Mouse (Mus musculus) thymus, postnatal 0 days (tissue): ENCODE measurements around the gene Zmiz1. TPM values are rescaled to one million over a fixed set of nuclear protein-coding genes. Genes with fewer than 3 reads are reported as not detected.

Experiments used
- DNase-seq: peaks from one replicate; pipeline ENCODE4 v3.0.0-alpha.2; 2015; ENCODE audit warnings: low spot score
- polyA plus RNA-seq: library from polyadenylated mRNA; unstranded; fragments of >200 nt; fragmentation: Nextera tagmentation; extraction: Ambion mirVana; gene quantifications from 2 replicates; pipeline ENCODE4 v1.2.1, GENCODE M21; 2015

Zmiz1 gene
- polyA plus RNA-seq, 1 experiment from 2014 or later, result 26.4 TPM

- no peak for DNase-seq
These were observed 152.2 kb downstream of the Zmiz1 start for GRCm38 (mm10) chr14:25611159-25611697.

DNA sequence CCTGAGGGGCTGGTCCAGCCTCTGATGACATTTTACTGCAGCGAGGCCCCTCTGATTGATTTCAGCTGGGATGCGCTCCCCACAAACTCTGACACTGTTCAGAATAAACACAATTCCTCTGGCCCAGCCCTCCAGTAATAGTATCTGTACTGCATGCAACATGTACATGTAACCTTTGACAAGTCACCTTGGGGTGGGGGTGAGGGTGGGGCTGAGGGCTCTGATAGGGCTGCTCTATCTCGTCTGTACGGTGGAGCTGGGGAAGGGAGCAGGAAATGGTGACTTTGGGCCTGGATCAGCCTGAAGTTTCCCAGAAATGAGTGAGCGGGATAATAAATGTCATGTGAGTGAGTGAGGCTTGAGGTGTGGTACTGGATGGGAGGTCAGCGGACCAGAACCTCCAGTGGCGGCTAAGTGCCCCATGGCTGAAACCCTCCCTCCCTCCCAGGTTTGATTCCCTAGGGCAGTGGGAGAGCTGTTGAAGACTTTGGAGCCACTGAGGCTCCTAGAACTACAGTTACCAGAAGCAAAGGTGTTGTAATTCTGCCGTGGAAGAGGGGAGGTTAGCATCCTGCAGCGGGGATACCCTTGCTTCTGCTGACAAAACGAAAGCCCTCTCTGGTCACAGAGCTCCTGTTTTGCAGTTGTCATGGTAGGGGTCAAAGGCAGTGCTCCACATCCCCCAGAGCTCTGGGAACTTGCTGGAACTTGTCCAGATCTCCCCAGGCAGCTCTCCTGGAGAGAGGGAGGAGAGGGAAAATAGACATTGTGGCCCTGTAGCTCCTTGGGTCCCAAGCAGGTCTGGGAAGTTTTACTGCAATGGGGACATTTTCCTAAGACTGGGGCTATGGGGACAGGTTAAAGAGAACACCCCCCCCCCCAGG is 153.1 kb downstream of the Zmiz1 start:
- no peak for DNase-seq

GRCm38 (mm10) chr14:25613942-25614575 is 155.1 kb downstream of the Zmiz1 start:
- no peak for DNase-seq

- no peak for DNase-seq
These were observed 155.7 kb downstream of the Zmiz1 start for GRCm38 (mm10) chr14:25614684-25615083.

DNA sequence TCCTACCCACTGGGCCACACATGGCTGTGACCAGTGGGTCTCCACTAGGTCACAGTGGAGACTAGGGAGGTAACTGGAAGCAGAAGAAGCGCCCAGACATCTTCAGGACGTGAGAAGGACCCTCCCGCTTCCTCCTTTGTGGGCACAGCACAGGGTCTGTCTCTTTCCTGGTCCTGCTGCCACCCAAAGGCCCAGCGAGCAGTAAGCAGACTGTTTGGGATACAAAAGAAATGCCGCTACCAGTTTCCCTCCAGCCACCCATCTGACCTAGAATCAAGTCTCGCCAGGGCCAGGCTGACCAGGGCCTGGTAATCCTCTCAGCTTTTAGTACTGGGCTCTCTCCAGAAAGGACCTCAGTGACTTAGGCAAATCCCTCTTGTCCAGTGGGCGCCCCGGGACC is 156.6 kb downstream of the Zmiz1 start:
- no peak for DNase-seq

- no peak for DNase-seq
These were observed 157.2 kb downstream of the Zmiz1 start for GRCm38 (mm10) chr14:25616009-25616723.

- DNase-seq, result no peak
These were observed 158.3 kb downstream of the Zmiz1 start for GRCm38 (mm10) chr14:25617264-25617663.

DNA sequence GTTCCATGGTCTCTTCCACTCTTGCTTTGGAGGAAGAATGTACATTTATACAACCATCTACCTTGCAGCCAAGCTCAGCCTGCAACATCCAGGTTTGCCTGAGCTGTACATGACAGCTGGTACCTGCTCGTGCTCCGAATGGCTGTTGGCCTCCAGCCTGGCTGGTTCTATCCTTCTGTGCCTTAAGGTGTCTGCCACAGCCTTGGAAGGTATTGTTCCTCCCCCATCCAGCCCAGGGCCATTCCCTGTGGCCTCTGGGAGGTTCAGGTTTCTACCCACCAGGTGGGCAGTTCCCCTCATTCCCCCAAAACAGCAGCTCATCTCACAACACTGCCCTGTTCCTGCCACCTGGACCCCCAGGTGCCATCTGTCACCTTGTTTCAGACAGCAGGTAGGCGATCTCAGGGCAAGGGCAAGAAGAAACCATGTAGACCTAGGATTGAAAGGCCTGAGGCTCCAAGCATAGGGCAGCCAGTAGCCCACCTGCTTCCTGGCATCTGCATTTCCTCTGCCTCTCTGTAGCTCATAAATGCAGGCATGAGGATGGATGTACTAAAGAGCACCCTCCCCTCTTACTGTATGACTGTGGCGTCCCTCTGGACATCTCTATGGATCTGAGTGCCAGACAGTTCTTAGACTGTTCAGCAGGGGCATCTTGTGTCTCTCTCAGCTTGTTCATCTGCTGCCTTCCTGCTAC is 160.2 kb downstream of the Zmiz1 start:
- no peak for DNase-seq

GRCm38 (mm10) chr14:25620766-25621165 is 161.8 kb downstream of the Zmiz1 start:
- no peak for DNase-seq

DNA sequence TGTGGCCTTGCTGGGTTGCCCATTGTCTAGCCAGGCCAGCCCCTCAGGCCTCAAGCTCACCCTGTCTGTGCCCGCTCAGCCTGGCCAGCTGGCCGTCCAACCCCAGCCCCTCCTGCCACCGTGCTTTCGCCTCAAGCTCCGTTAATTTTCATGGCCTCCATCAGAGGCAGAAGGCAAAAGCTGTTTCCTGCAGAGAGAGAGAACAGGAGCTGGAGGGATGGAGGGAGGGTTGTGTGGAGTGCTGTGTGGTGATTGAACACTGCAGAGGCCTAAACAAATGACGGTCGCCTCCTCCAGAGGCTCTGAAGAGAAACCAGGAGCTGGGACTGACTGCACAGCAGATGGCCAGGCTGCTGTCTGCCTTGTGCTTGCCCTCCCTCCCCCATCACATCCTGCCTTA is 164.7 kb downstream of the Zmiz1 start:
- DNase-seq, result no peak

GRCm38 (mm10) chr14:25624659-25625058 is 165.7 kb downstream of the Zmiz1 start:
- no peak for DNase-seq

DNA sequence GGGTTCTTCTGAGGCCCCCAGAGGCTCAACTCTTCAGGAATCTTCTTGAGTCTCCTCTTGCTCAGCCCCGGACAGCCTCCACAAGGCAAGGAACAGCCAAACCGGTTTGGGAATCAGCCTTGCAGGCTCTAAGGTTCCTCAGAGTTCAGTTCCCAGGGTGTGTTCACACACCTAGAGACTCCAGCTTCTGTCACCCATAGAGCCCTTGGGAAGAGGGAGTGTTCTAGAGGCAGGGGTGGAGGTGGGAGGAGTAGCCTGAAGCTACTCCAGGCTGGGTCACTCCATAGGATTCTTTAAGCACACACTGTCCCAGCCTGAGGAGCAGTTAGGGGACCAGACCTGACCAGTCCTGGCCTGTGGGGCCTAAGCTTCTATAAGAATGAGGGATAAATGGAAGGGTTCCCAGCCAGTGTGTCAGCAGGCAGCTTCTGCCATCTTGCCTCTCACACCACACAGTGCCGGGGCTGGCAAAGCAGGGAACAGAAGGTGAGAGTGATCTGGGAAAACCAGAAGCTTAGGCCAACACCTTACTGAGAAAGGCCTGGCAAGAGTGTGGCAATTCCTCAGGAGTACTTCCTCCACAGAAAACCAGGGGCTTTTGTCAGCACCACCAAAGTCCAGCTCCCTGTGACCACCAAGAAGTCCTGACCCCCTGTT is 168.7 kb downstream of the Zmiz1 start:
- no peak for DNase-seq

- no peak for DNase-seq
These were observed 169.6 kb downstream of the Zmiz1 start for GRCm38 (mm10) chr14:25628448-25629099.

DNA sequence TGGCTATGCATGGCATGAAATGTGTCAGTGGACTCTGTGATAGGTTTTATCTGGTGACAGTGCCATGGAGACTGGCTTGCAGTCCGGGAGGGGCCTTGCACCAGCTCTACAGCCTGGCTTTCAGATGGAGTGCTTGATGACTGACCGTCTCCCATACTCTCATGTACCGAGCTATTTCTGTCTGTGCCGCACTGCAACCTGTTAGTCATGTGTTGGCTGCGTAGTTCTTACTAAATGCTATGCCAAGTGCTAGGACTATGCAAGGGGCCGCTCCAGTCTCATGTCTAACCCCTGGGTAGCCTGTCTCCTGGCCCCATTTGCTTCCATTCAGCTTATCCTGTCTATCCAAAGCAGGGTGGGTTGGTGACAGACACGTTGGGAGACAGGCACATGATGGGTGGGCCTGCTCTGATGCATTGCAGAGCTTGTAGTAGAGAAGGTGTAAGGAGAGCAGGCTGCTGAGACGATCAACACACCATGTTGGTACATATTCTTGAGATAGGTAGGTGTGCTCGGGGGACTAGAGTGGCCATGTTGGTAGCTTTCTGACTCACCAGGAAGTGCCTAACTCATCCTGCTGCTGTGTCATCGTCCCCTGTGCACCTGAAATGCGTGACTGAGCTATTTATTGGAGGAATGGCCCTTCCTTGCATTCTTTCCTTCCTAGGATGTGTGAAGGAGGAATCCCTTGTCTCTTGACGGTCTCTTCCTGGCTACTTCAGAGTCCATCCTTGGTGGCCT is 171.1 kb downstream of the Zmiz1 start:
- no peak for DNase-seq

GRCm38 (mm10) chr14:25630647-25631409 is 171.8 kb downstream of the Zmiz1 start:
- no peak for DNase-seq

DNA sequence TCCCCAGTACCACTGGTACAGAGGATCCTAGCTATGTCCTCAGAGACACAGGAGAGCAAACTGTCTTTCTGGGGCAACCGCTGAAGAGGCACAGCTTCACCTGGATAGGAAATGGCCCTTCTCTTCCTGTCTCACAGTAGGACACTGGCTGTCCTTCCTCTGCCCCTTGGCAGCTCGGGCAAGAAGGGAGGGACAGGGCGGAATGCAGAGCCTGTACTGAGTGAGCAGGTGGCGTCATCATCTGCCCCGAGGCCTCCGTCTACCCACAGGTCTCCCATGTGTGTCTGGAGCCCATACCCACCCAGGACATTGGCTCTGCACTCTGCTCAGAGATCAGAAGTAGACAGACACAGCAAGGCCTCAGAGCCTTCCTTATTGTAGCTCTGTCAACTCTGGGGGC is 172.5 kb downstream of the Zmiz1 start:
- no peak for DNase-seq

DNA sequence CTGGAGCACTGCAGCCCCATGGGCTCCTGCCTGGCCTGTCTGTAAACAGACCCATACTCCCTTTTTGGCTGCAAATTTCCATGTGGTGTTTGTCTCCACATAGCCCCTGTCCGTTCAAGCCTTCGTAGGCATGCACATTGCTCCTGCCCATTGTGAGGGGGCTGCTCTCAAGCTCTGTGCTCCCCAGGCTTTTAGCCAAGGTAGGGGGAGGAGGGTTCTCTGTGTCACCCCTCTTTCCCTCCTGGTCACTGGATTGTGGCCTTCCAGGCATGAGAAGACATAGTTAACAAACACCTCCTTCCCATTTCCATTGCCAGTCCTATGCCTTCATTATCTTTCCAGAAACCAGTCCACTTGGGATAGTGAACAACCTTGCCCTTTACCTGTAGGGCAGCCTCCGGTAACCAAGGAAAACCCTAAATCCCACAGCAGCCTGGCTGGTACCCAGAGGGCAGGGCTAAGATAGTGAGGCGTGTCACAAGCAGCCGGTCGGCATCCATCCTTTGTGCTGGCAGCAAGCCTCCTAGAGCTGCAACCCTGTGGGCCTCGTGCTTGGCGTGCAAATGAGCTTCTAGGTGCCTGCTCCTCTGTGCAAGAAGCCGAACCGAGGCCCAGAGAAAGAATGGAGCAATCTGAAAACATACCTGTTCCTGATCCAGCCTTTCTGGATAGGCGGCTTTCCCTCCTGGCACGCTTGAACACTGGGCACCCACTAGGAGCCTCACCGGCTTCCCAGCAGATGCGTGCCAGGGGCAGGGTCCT is 174.7 kb downstream of the Zmiz1 start:
- no peak for DNase-seq

DNA sequence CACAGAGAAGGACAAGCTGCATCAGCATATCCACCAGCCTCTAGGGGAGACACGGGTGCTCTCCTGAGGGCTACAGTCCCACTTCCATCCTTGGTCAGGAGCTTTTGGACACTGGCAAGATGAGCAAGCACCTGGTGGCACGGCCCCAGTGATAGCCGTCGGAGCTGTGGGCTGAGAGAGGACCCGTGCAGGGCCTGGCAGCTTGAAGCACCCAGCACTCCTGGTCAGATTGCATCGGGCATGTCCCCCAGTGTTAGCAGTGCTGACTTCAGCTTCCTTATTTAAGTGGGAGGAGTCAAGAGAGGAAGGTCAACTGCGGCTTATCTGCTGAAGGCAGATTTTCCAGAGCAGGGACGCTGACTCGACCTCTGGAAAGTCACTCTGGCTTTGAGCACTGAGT is 175.3 kb downstream of the Zmiz1 start:
- DNase-seq, result no peak
